Mouse (Mus musculus): ENCODE measurements at regions not wholly inside any gene's neighbourhood (a gene's known extent, or its start where the extent isn't known, plus 50 kb on each side); places are given as distances from the start of the nearest gene placed in this dataset.
A peak's percentile ranks its signal among the peaks of the same experiment; 100 is the strongest.

DNA sequence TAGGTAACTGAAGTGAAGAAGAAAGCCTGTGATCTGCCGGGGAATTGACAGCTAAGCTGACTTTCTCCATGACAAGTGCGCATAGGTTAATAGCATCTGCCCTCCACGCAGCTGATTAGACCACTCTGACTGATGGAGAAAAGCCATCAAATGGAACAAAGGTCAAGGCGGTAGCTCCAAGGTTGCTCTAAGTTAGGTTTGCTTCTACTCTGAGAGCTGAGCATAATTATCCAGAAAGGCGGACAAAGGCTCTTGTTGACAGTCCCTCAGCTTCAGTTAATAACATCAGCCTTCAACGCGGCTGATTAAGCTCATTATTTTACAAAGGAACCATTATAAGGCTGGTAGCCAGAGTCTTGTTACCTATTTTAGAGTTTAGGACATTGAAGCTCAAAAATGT, 54.0 kb upstream of the Enpep start:
- H3K27ac ChIP-seq (ENCODE audit: low read depth, low read length) = no peak overlapping the region
- no peak overlapping the region for H3K4me3 ChIP-seq (ENCODE audit: low read depth, low read length)
- H3K4me1 ChIP-seq (ENCODE audit: control insufficient read depth, insufficient read depth, low read length) = no peaks in the 10 kb centered on the region
- H3K9ac ChIP-seq (ENCODE audit: low read length) = no peak overlapping the region
- 17% methylated on average over 7 of the region's 7 CpGs for WGBS
- H3K36me3 ChIP-seq (ENCODE audit: control insufficient read depth, insufficient read depth, low read length) = no peaks in the 10 kb centered on the region
- no peaks in the 10 kb centered on the region for H3K27me3 ChIP-seq (replicated peaks; ENCODE audit: control insufficient read depth, insufficient read depth, low read length)
- DNase-seq (ENCODE audit: low spot score) (peak; percentile 12), ATAC-seq (no peak)
- H3K4me2 ChIP-seq (ENCODE audit: low read length) = no peak overlapping the region
- H3K9me3 ChIP-seq (replicated peaks; ENCODE audit: control insufficient read depth, low read length) = no peaks in the 10 kb centered on the region

DNA sequence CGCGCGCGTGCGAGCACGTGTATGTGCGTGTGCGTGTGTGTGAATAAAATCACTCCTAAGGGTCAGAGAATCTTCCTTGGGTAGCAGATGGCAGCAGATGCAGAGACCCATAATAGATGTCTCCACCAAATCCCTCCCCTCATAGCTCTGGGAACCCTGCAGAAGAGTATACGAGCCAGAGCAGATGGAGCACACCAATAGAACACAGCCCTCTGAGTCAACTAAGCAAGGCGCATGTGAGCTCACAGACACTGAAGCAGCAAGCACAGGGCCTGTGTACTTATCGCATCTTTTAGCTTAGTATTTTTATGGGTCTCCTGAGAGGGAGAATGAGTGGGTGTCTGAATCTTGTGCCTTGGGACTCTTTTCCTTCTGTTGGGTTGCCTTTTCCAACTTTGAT, 58.0 kb upstream of the Enpep start:
- H3K4me2 ChIP-seq (ENCODE audit: low read length) = no peak overlapping the region
- H3K9ac ChIP-seq (ENCODE audit: low read length) = no peak overlapping the region
- no peaks in the 10 kb centered on the region for H3K36me3 ChIP-seq (ENCODE audit: control insufficient read depth, insufficient read depth, low read length)
- ATAC-seq (no peak), DNase-seq (ENCODE audit: low spot score) (no peak)
- H3K9me3 ChIP-seq (replicated peaks; ENCODE audit: control insufficient read depth, low read length) = no peaks in the 10 kb centered on the region
- no peaks in the 10 kb centered on the region for H3K27me3 ChIP-seq (replicated peaks; ENCODE audit: control insufficient read depth, insufficient read depth, low read length)
- no peaks in the 10 kb centered on the region for H3K4me1 ChIP-seq (ENCODE audit: control insufficient read depth, insufficient read depth, low read length)
- H3K4me3 ChIP-seq (ENCODE audit: low read depth, low read length) = no peak overlapping the region
- 91% methylated on average over 11 of the region's 11 CpGs for WGBS
- H3K27ac ChIP-seq (ENCODE audit: low read depth, low read length) = no peak overlapping the region

DNA sequence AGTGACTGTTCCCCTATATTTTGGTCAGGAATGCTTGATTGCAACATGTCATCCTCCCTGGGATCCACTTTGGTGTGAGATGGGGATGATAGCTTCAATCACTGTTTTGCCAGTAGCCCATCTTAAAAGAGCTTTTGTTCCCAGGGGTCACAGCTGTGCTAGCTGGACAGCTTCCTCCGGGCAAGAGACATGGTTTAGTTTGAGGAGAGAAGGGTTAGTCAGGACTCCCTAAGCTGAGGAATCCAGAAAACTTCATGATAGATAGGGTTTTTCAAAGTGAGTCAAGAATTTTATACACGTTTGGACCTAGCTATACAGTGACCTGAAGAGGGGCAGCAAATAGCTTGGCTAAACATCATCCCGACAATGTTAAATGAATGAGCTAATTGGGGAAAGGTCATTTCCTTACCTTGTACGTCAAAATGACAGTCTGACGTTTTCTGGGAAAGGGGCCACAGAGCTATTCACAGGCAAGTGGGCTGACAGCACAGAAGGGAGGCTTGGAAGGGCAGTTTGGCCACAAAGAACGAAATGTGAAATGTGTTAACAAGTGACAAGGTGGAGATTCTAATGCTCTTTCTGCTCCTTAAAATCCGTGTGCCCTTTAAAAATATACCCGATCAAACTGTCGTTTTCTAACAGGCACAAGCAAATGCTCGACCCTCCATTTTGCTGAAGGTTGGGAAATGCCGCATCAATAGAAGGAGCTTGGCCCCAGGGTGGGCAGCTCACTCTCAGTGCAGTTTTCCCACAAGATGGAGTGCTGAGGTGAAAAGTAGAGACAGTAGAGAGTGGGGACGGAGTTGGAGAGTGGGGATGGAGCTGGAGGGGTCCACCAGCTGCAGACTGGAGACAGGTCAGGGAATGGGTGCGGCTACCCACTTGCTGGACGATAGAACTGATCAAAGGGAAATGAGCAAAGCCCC, 59.6 kb upstream of the Enpep start:
- no peak overlapping the region for H3K4me3 ChIP-seq (ENCODE audit: low read depth, low read length)
- H3K4me1 ChIP-seq (ENCODE audit: control insufficient read depth, insufficient read depth, low read length) = no peaks in the 10 kb centered on the region
- peak; percentile 72 for DNase-seq (ENCODE audit: low spot score)
- ATAC-seq = peak; percentile 81
- H3K9me3 ChIP-seq (replicated peaks; ENCODE audit: control insufficient read depth, low read length) = no peaks in the 10 kb centered on the region
- H3K36me3 ChIP-seq (ENCODE audit: control insufficient read depth, insufficient read depth, low read length) = no peaks in the 10 kb centered on the region
- 43% methylated on average over 14 of the region's 14 CpGs for WGBS
- H3K27ac ChIP-seq (ENCODE audit: low read depth, low read length) = no peak overlapping the region
- H3K9ac ChIP-seq (ENCODE audit: low read length) = no peak overlapping the region
- H3K4me2 ChIP-seq (ENCODE audit: low read length) = no peak overlapping the region
- no peaks in the 10 kb centered on the region for H3K27me3 ChIP-seq (replicated peaks; ENCODE audit: control insufficient read depth, insufficient read depth, low read length)

DNA sequence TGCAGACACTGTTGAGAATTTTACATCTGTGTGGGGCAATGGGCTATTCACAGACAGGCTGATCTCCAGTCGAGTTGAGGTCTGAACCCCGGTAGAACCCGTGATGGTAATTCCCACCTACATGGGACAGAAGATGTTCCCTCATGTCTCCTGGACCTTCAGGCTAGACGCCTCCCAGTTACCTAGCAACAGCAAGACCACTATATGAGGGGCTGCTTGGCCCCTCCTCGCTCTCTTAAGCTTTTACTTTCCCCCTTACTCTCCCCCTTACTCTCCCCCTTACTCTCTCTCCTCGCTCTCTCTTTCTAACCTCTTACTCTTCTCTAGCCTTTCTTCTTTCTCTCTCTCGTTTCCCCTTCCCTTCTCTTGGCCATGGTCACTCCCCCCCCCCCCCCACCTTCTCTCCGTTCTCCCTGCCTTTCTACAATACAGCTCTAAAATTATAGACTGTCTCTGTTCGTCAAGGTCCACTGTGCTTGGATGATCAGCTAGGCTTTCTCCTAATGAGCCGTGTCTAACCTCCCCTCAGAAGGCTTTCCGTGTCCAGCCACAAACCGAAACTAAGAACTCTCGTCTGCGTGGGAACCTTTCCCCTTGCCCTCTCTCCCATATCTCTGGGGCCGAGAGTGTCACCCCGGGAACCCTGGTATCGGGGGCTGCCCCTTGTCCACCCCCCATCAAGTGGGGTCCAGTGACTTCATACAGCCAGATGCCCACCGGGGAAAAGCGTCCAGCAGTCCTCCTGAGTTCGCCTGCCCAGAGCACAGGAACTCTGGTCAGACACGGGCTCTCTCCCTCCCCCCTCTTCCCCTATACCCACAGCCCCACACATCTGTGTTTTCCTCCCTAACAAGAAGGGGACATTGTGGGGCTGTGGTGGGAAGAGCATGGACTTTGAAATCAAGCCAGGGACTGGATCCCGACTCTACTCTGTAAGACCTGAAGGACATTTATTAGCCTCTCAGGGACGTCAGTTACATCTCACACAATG, 60.6 kb upstream of the Enpep start:
- Histone ChIP-seq H3K4me3 (ENCODE audit: low read depth, low read length) (no peak overlapping the region), H3K4me2 (ENCODE audit: low read length) (no peak overlapping the region), H3K4me1 (ENCODE audit: control insufficient read depth, insufficient read depth, low read length) (no peaks in the 10 kb centered on the region), H3K9ac (ENCODE audit: low read length) (no peak overlapping the region), H3K36me3 (ENCODE audit: control insufficient read depth, insufficient read depth, low read length) (no peaks in the 10 kb centered on the region), H3K9me3 (replicated peaks; ENCODE audit: control insufficient read depth, low read length) (no peaks in the 10 kb centered on the region), H3K27ac (ENCODE audit: low read depth, low read length) (no peak overlapping the region), H3K27me3 (replicated peaks; ENCODE audit: control insufficient read depth, insufficient read depth, low read length) (no peaks in the 10 kb centered on the region)
- WGBS = 87% methylated on average over 23 of the region's 23 CpGs
- ATAC-seq = peak; percentile 47
- no peak for DNase-seq (ENCODE audit: low spot score)

DNA sequence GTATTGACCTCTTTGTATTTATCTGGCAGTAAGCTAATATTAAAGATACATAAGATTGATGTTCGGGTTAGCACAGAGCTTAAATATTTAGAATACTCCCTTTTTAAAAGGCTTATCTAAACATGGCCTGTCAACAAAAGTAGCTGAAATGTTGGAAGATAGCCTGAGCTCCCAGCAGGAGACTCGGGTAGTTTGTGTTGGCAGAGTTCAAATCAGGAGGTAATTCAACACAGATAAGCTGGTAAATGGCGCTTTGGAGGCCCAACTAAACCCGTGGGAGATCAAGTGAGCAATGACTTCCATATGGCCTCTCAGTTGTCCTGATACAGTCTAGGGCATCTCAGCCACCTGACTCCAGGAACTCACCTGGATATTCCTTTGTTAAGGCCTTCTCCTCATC, 65.0 kb upstream of the Enpep start:
- no peak for ATAC-seq
- Histone ChIP-seq H3K4me3 (ENCODE audit: low read depth, low read length) (no peak overlapping the region), H3K36me3 (ENCODE audit: control insufficient read depth, insufficient read depth, low read length) (no peaks in the 10 kb centered on the region), H3K9me3 (replicated peaks; ENCODE audit: control insufficient read depth, low read length) (no peaks in the 10 kb centered on the region), H3K9ac (ENCODE audit: low read length) (no peak overlapping the region), H3K27ac (ENCODE audit: low read depth, low read length) (no peak overlapping the region), H3K27me3 (replicated peaks; ENCODE audit: control insufficient read depth, insufficient read depth, low read length) (no peaks in the 10 kb centered on the region), H3K4me1 (ENCODE audit: control insufficient read depth, insufficient read depth, low read length) (no peaks in the 10 kb centered on the region), H3K4me2 (ENCODE audit: low read length) (no peak overlapping the region)
- WGBS = 76% methylated on average over 4 of the region's 4 CpGs
- no peak for DNase-seq (ENCODE audit: low spot score)

DNA sequence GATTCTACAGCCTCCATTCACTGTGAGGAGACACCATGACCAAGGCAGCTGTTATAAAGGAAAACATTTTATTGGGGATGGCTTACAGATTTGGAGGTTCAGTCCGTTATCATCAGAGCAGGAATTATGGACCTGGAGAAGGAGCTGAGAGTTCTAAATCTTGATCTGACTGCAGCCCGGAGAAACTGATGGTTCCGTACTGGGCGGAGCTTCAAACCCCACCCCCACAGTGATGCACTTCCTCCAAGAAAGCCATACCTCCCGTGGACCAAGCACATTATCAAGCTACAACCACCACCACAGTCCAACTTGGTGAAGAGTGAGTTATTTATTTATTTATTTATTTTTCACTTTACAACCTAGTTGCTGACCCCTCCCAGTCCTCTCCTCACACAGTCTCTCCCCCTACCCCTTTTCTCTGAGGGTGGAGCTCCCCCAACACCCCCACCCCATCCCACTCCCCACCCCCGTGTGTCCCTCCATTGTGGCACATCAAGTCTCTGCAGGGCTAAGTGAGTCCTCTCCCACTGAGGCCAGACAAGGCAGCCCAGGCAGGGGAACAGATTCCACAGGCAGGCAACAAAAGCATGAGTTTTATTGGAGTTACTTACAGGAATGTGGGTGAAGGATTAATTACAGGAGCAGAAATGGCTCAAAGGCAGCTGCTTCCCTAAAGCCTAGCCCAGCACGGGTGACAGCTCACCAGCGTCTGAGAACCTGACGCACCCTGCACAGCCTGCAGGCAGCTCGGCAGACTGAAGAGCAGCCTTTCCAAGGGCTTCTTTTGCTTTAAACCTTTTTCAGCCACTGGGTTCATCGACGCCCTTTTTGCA, 67.8 kb upstream of the Enpep start:
- DNase-seq (ENCODE audit: low spot score) (no peak), ATAC-seq (no peak)
- Histone ChIP-seq H3K4me3 (ENCODE audit: low read depth, low read length) (no peak overlapping the region), H3K9me3 (replicated peaks; ENCODE audit: control insufficient read depth, low read length) (no peaks in the 10 kb centered on the region), H3K27me3 (replicated peaks; ENCODE audit: control insufficient read depth, insufficient read depth, low read length) (no peaks in the 10 kb centered on the region), H3K4me2 (ENCODE audit: low read length) (no peak overlapping the region), H3K36me3 (ENCODE audit: control insufficient read depth, insufficient read depth, low read length) (no peaks in the 10 kb centered on the region), H3K9ac (ENCODE audit: low read length) (no peak overlapping the region), H3K4me1 (ENCODE audit: control insufficient read depth, insufficient read depth, low read length) (no peaks in the 10 kb centered on the region), H3K27ac (ENCODE audit: low read depth, low read length) (no peak overlapping the region)
- 61% methylated on average over 12 of the region's 12 CpGs for WGBS

DNA sequence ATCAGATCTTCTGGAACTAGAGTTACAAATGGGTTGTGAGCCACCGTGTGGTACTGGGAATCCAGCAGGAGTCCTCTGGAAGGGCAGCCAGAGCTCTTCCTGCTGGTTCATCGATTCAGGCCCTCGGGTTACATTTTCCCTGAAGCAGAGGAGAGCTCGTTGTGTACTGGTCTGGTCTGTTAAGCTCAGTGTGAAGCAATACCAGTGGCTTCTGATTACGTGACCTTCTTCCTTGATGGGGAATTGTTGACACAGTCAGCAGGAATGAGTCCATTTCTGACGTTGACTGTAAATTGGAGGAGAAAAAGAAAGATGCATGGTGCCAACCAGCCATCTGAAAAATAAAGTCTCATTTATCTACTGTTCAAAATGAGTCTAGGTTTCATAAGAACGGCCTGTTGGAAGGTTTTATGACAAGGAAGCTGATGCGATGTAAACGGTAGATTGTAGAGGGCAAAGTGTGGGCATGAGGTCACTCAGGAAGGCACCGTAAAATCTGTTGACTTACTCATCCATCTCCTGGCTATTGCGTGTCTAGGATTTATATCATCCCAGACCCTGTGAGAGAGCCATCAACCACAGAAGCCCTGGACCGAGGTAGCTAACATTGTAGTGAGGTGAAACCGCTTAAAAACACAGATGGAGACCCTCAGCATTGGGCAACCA, 79.0 kb upstream of the Enpep start:
- Histone ChIP-seq H3K27ac (ENCODE audit: low read depth, low read length) (no peak overlapping the region), H3K4me3 (ENCODE audit: low read depth, low read length) (no peak overlapping the region), H3K36me3 (ENCODE audit: control insufficient read depth, insufficient read depth, low read length) (no peaks in the 10 kb centered on the region), H3K9ac (ENCODE audit: low read length) (no peak overlapping the region), H3K9me3 (replicated peaks; ENCODE audit: control insufficient read depth, low read length) (no peaks in the 10 kb centered on the region), H3K4me2 (ENCODE audit: low read length) (no peak overlapping the region), H3K27me3 (replicated peaks; ENCODE audit: control insufficient read depth, insufficient read depth, low read length) (no peaks in the 10 kb centered on the region), H3K4me1 (ENCODE audit: control insufficient read depth, insufficient read depth, low read length) (no peaks in the 10 kb centered on the region)
- ATAC-seq (no peak), DNase-seq (ENCODE audit: low spot score) (no peak)
- 93% methylated on average over 13 of the region's 13 CpGs for WGBS
